Mouse (Mus musculus) lung, postnatal 0 days (tissue): ENCODE measurements around the gene Zfp324.

ENCODE experiments used
- CTCF ChIP-seq: IDR thresholded peaks from 2 replicates; pipeline ENCODE4 v1.5.1; 2016; ENCODE audit warnings: antibody characterized with exemption, mild to moderate bottlenecking
- EP300 ChIP-seq: IDR thresholded peaks from 2 replicates; pipeline ENCODE4 v1.6.1; 2016; ENCODE audit warnings: antibody characterized with exemption, mild to moderate bottlenecking, control low read depth

- no peak; the same call in 1 of the 2 replicates for TF ChIP-seq CTCF
- peak; percentile 70; the same call in 1 of the 2 replicates for TF ChIP-seq EP300
These were observed 12.2 kb downstream of the Zfp324 start, which contains the start of gene Zfp446 for GRCm38 (mm10) chr7:12977682-12978389.
